Mouse (Mus musculus) liver, embryonic 14.5 days (tissue): ENCODE data around the gene Exoc3l.

ENCODE experiments used
- CTCF ChIP-seq: IDR thresholded peaks from 2 replicates; pipeline ENCODE4 v1.5.1; 2016; ENCODE audit warnings: antibody characterized with exemption, low read depth, control low read depth
- EP300 ChIP-seq: IDR thresholded peaks from 2 replicates; pipeline ENCODE4 v1.6.1; 2016; ENCODE audit warnings: antibody characterized with exemption, low read depth

DNA sequence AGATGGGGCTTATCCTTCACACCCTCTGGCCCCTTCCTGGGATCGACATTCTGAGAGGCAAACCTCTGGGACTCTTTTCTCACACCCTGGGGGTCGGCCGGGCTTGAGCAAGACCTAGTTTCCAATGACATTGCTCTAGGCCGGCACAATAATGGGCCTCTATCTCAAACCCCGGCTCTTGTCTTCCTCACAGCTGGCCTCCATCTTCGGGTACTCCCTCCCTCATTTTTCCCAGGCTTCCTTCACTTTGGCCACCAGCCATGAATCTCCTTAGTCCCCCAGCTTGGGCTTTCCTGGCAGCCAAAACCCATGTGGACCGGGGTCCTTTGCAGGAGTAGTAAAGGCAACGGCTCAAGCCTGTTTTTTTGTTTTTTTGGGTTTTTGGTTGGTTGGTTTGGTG lies 45.5 kb upstream of the Exoc3l start:
- no peak for TF ChIP-seq CTCF
- no peak for TF ChIP-seq EP300
